Mouse (Mus musculus): ENCODE measurements around the gene Slc9a3. TPM values are rescaled to one million over a fixed set of nuclear protein-coding genes. Genes with fewer than 3 reads are reported as not detected.

Gene Slc9a3
- polyA plus RNA-seq, 1 experiment from 2014 or later: 0.30 TPM

Other genes starting within 250 kb of the Slc9a3 start
- gene Trip13, start 183.7 kb upstream of the Slc9a3 start, polyA plus RNA-seq (2014; fragmentation: Nextera tagmentation; extraction: Ambion mirVana): 27.7 and 27.9 TPM in 2 replicates
- gene Brd9, start 183.6 kb upstream of the Slc9a3 start, polyA plus RNA-seq (2014; fragmentation: Nextera tagmentation; extraction: Ambion mirVana): 37.1 and 38.6 TPM in 2 replicates
- gene Zdhhc11, start 157.6 kb upstream of the Slc9a3 start, polyA plus RNA-seq (2014; fragmentation: Nextera tagmentation; extraction: Ambion mirVana): not detected in 2 replicates
- 5.3 and 7.3 TPM in 2 replicates for gene Tppp, start 112.0 kb upstream of the Slc9a3 start, polyA plus RNA-seq (2014; fragmentation: Nextera tagmentation; extraction: Ambion mirVana)
- gene Cep72, start 59.2 kb upstream of the Slc9a3 start, polyA plus RNA-seq (2014; fragmentation: Nextera tagmentation; extraction: Ambion mirVana): 10.6 and 12.3 TPM in 2 replicates
- gene Exoc3, start 87.3 kb downstream of the Slc9a3 start, polyA plus RNA-seq (2014; fragmentation: Nextera tagmentation; extraction: Ambion mirVana): 64.2 and 64.9 TPM in 2 replicates
- gene Ahrr, start 170.9 kb downstream of the Slc9a3 start, polyA plus RNA-seq (2014; fragmentation: Nextera tagmentation; extraction: Ambion mirVana): 0.98 and 1.1 TPM in 2 replicates
- 106 and 109 TPM in 2 replicates for gene Pdcd6, start 196.1 kb downstream of the Slc9a3 start, polyA plus RNA-seq (2014; fragmentation: Nextera tagmentation; extraction: Ambion mirVana)
- gene Sdha, start 228.8 kb downstream of the Slc9a3 start, polyA plus RNA-seq (2014; fragmentation: Nextera tagmentation; extraction: Ambion mirVana): 496 and 549 TPM in 2 replicates
- gene Ccdc127, start 228.9 kb downstream of the Slc9a3 start, polyA plus RNA-seq (2014; fragmentation: Nextera tagmentation; extraction: Ambion mirVana): 42.0 and 49.1 TPM in 2 replicates
- gene Lrrc14b, start 242.5 kb downstream of the Slc9a3 start, polyA plus RNA-seq (2014; fragmentation: Nextera tagmentation; extraction: Ambion mirVana): 6.6 and 10.1 TPM in 2 replicates